Mouse (Mus musculus): ENCODE data around the gene Gm14151.
"Not testable (repeated sequence)": the region's sequence is repeated elsewhere in the genome, so short reads cannot be mapped to it uniquely, and the experiment has no call there.

Gene Gm14151

DNA sequence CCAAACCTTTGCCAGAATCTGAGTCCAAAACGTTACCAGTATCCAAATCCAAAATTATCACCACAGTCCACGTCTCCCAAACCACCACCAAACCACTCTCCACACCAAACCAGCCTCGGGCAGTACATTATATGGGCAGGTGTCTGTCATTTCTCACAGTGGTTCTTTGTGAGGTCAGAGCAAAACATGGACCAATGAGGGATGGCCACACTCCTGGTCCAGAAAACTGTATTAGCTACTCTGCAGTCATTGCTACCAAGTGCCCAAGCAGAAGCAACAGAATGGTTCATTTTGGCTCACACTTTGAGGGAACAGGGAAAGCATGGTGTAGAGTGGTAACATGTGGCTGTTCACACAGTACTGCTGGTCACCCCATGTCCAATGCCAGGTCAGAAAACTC is at the start of gene Gm14151:
Gene Gm14151 (minus strand): TSS at position 101 of the 400 bp plus-strand sequence.
- DNase-seq, result not testable (repeated sequence)

- DNase-seq, result not testable (repeated sequence)
These were observed 5.8 kb upstream of the Gm14151 start, which contains the start of gene Gm14147 for GRCm38 (mm10) chr2:151097945-151098344. Gene Gm14147 (plus strand): TSS chr2:151098245.

GRCm38 (mm10) chr2:151056637-151057036 is 35.5 kb downstream of the Gm14151 start:
- DNase-seq, result no peak

- no peak for DNase-seq
These were observed 51.7 kb downstream of the Gm14151 start for GRCm38 (mm10) chr2:151040411-151040810.

GRCm38 (mm10) chr2:151039726-151040125 is 52.4 kb downstream of the Gm14151 start:
- peak; percentile 6 for DNase-seq

DNA sequence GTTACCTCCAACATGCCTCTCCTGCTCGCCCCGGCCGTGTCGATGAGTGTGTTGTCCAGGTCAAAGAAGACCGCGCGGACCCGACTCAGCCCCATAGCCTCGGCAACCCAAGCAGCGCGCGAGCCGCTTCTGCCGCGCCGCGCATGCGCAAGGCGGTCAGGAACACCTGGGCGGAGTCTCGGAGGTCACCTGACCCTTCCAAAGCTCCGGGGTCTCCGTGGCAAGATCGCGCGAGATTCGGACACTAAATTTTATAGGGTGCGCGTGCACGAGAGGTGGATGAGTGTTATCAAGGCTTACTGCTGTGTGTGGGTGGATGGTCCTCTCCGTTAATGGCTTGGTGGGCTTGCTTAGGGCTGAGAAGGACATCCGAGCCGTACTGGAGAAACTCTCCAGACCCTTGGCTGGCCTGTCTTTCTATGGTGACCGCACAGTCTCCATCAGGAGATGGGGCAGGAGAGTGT is 52.9 kb downstream of the Gm14151 start, which contains the start of the genes Ninl and Nanp:
Gene Ninl (minus strand): TSS at position 151 of the 464 bp plus-strand sequence.
Gene Nanp (minus strand): TSS at position 167 of the 464 bp plus-strand sequence.
- DNase-seq, result peak; percentile 97

- DNase-seq, result no peak
These were observed 53.3 kb downstream of the Gm14151 start for GRCm38 (mm10) chr2:151038811-151039222.

DNA sequence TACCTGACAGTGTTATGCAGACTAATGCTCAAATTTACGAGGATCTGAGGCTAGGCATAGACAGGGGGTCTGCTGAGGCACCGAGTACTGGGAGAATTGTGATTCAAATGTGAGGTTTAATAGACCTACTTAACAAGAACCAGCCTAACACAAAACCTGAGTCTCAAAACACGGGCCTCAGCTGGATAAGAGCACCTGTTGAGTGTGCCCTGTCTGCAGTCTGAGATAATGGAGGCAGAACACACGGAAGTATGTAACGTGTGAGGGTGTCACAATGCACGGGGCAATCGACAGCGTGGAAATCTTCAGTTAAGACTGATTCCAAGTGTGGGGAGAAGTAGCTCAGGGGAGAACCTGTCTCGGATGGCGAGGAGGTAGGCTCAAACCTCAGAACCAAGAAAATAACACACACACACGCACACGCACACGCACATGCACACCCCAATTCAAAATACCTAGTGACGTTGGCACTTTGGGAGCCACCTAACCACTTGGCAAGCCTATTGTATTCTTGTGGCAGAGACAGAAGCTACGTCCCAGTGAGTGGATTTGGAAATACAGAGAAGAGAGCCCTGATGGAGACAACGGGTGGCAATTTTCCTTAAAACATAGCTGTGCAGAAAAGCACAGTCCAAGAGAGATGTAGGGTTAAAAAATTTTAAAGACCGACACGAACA is 54.1 kb downstream of the Gm14151 start:
- no peak for DNase-seq

DNA sequence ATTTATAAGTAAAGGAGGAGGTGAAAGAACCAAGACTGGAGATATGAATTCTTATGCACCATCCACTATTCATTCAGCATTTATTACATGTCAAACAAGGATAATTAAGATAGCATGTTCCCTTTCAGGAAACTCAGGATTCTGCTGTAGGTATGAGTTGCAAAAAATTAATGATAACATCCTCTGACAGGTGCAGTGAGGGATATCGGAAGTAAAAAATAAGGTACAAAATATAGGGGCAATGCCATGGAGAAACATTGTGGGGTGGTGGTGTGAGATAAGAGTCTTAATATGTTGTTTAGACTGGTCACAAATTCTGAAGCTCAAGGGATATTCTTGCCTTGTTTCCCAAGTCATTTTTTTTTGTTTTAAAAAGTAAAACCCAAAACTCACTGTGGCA is 54.9 kb downstream of the Gm14151 start:
- DNase-seq, result no peak

Data from lung, postnatal 10 days (tissue).